Mouse (Mus musculus) liver, embryonic 15.5 days (tissue): ENCODE measurements around the gene Grin1. TPM values are rescaled to one million over a fixed set of nuclear protein-coding genes. Genes with fewer than 3 reads are reported as not detected.

ENCODE experiments used
- ATAC-seq: fragments of 200-750 bp; cut with Nextera tagmentation; 2 replicates; pipeline ENCODE4 v1.8.0; 2017; ENCODE audit warnings: moderate number of reproducible peaks, mild to moderate bottlenecking, moderate library complexity; ENCODE audit not compliant: insufficient read depth
- H3K27ac ChIP-seq: fragments of 300-500 bp; sonication (generic); replicated peaks from 2 replicates; pipeline ENCODE4 v1.5.1; 2015; ENCODE audit warnings: mild to moderate bottlenecking, inconsistent platforms
- H3K27me3 ChIP-seq: fragments of 300-500 bp; sonication (generic); 2 replicates; pipeline ENCODE4 v1.6.1; 2015; ENCODE audit warnings: mild to moderate bottlenecking, inconsistent platforms
- H3K36me3 ChIP-seq: fragments of 300-500 bp; sonication (generic); replicated peaks from 2 replicates; pipeline ENCODE4 v1.6.1; 2015; ENCODE audit warnings: moderate library complexity, mild to moderate bottlenecking, inconsistent platforms
- H3K4me1 ChIP-seq: fragments of 300-500 bp; sonication (generic); replicated peaks from 2 replicates; pipeline ENCODE4 v1.6.1; 2015; ENCODE audit warnings: inconsistent platforms
- H3K4me2 ChIP-seq: fragments of 300-500 bp; sonication (generic); 2 replicates; pipeline ENCODE4 v1.6.1; 2015; ENCODE audit warnings: moderate library complexity, mild to moderate bottlenecking, inconsistent platforms
- H3K4me3 ChIP-seq: fragments of 300-500 bp; sonication (generic); replicated peaks from 2 replicates; pipeline ENCODE4 v1.5.1; 2015; ENCODE audit warnings: mild to moderate bottlenecking, inconsistent platforms
- H3K9ac ChIP-seq: fragments of 300-500 bp; sonication (generic); 2 replicates; pipeline ENCODE4 v1.6.1; 2015; ENCODE audit warnings: moderate library complexity, mild to moderate bottlenecking, inconsistent platforms
- H3K9me3 ChIP-seq: fragments of 300-500 bp; sonication (generic); replicated peaks from 2 replicates; pipeline ENCODE4 v1.6.1; 2016; ENCODE audit warnings: inconsistent platforms
- WGBS: fragments of 180-500 bp; shearing (Covaris S2); methylation state at CpG from one replicate; pipeline ENCODE4 v1.1.7; 2015; ENCODE audit warnings: mixed read lengths; ENCODE audit not compliant: insufficient replicate concordance; 5-methylcytosine and 5-hydroxymethylcytosine counted together
- polyA plus RNA-seq: library from polyadenylated mRNA; unstranded; fragments of >200 nt; fragmentation: Nextera tagmentation; extraction: Ambion mirVana; gene quantifications from 2 replicates; pipeline ENCODE4 v1.2.1, GENCODE M21; 2015

The Grin1 gene
- polyA plus RNA-seq, 1 experiment from 2014 or later, result not detected

- Histone ChIP-seq H3K27me3 (no peaks in the 10 kb centered on the region), H3K9ac (no peak overlapping the region), H3K9me3 (no peaks in the 10 kb centered on the region), H3K36me3 (peaks cover 83% of the 10 kb centered on the region), H3K27ac (no peak overlapping the region), H3K4me3 (no peak overlapping the region), H3K4me1 (no peaks in the 10 kb centered on the region), H3K4me2 (no peak overlapping the region)
- ATAC-seq, result no peak
- WGBS, result 80% methylated on average over 4 of the region's 4 CpGs
Observed at GRCm38 (mm10) chr2:25349499-25349898, 30.5 kb upstream of the Grin1 start.

DNA sequence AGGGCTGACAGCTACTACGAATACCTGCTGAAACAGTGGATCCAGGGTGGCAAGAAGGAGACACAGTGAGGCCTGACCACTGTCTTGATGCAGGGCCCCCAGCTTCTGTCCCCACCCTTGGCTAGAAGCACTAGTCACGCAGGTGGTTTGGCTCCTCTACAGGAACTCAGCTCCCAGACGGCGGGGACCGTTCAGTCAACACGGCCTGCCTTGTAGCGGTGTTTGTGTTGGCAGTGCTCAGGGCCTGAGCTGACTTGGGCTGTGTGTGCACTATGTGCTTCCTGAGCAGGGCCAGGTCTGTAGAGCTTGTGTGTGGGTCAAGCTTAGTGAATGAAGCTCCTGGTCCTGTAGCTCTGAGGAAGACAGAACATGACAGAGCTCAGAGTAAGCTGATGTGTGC lies 29.2 kb upstream of the Grin1 start:
- no peak for ATAC-seq
- Histone ChIP-seq H3K9me3 (no peaks in the 10 kb centered on the region), H3K27ac (no peak overlapping the region), H3K36me3 (peaks cover 97% of the 10 kb centered on the region), H3K9ac (no peak overlapping the region), H3K4me2 (no peak overlapping the region), H3K27me3 (no peaks in the 10 kb centered on the region), H3K4me3 (no peak overlapping the region), H3K4me1 (no peaks in the 10 kb centered on the region)
- 87% methylated on average over 7 of the region's 7 CpGs for WGBS

GRCm38 (mm10) chr2:25338303-25338702 lies 19.3 kb upstream of the Grin1 start:
- Histone ChIP-seq H3K9me3 (no peaks in the 10 kb centered on the region), H3K4me3 (no peak overlapping the region), H3K27ac (no peak overlapping the region), H3K27me3 (no peaks in the 10 kb centered on the region), H3K9ac (no peak overlapping the region), H3K36me3 (peaks cover 85% of the 10 kb centered on the region), H3K4me2 (no peak overlapping the region), H3K4me1 (peaks cover 17% of the 10 kb centered on the region)
- WGBS, result 81% methylated on average over 6 of the region's 6 CpGs
- no peak for ATAC-seq

GRCm38 (mm10) chr2:25333569-25333968 lies 14.6 kb upstream of the Grin1 start:
- ATAC-seq, result no peak
- H3K4me2 ChIP-seq, result peak overlapping the region; percentile 92
- peak overlapping the region; percentile 95 for H3K4me3 ChIP-seq
- WGBS, result 67% methylated on average over 2 of the region's 2 CpGs
- no peaks in the 10 kb centered on the region for H3K9me3 ChIP-seq
- H3K9ac ChIP-seq, result peak overlapping the region; percentile 94
- no peaks in the 10 kb centered on the region for H3K27me3 ChIP-seq
- H3K27ac ChIP-seq, result 0 out of 2 replicates have a peak overlapping the region, but pooled peaks have one; percentile 80
- peaks cover 46% of the 10 kb centered on the region for H3K36me3 ChIP-seq
- peaks cover 34% of the 10 kb centered on the region for H3K4me1 ChIP-seq

- WGBS, result under 1% methylated on average over 78 of the region's 78 CpGs
- Histone ChIP-seq H3K36me3 (peaks cover 36% of the 10 kb centered on the region), H3K9me3 (no peaks in the 10 kb centered on the region), H3K4me1 (peaks cover 34% of the 10 kb centered on the region), H3K27me3 (no peaks in the 10 kb centered on the region), H3K9ac (peak within 1 kb of the TSS; percentile 94), H3K4me3 (peak within 1 kb of the TSS; percentile 95), H3K27ac (peak within 1 kb of the TSS; percentile 90), H3K4me2 (peak within 1 kb of the TSS; percentile 92)
- peak; percentile 97 for ATAC-seq
Observed at GRCm38 (mm10) chr2:25332286-25333160, 13.5 kb upstream of the Grin1 start, which contains the start of gene Man1b1. Man1b1 (plus strand) TSS chr2:25332338.

GRCm38 (mm10) chr2:25331470-25331869 lies 12.5 kb upstream of the Grin1 start:
- H3K4me1 ChIP-seq, result peaks cover 34% of the 10 kb centered on the region
- H3K27me3 ChIP-seq, result no peaks in the 10 kb centered on the region
- WGBS, result 42% methylated on average over 9 of the region's 9 CpGs
- ATAC-seq, result no peak
- H3K4me3 ChIP-seq, result peak overlapping the region; percentile 95
- H3K9me3 ChIP-seq, result no peaks in the 10 kb centered on the region
- peaks cover 25% of the 10 kb centered on the region for H3K36me3 ChIP-seq
- H3K27ac ChIP-seq, result peak overlapping the region; percentile 90; the same call in 1 of the 2 replicates
- H3K4me2 ChIP-seq, result peak overlapping the region; percentile 92
- peak overlapping the region; percentile 94 for H3K9ac ChIP-seq

GRCm38 (mm10) chr2:25328440-25328839 lies 9.5 kb upstream of the Grin1 start:
- Histone ChIP-seq H3K9ac (no peak overlapping the region), H3K27me3 (no peaks in the 10 kb centered on the region), H3K36me3 (no peaks in the 10 kb centered on the region), H3K4me2 (no peak overlapping the region), H3K9me3 (no peaks in the 10 kb centered on the region), H3K4me3 (no peak overlapping the region), H3K27ac (no peak overlapping the region), H3K4me1 (peaks cover 19% of the 10 kb centered on the region)
- 34% methylated on average over 7 of the region's 7 CpGs for WGBS
- ATAC-seq, result no peak

DNA sequence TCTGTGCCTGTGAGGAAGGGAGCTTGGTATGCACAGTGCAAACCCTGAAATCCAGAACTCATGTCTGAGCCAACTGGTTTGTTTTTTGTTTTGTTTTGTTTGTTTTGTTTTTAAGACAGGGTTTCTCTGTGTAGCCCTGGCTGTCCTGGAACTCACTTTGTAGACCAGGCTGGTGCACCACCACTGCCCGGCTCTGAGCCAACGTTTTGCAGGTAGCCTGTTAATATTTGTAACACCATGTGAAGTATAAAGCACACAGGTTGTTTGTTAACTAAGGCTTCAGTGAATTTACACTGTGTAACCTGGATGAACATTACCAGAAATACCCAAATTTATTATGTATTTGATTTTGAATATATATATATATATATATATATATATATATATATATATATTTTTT lies 7.0 kb upstream of the Grin1 start:
- WGBS, result 46% methylated on average over 2 of the region's 2 CpGs
- Histone ChIP-seq H3K4me1 (peaks cover under 1% of the 10 kb centered on the region), H3K27me3 (peaks cover 15% of the 10 kb centered on the region; the same call in 1 of the 2 replicates), H3K36me3 (no peaks in the 10 kb centered on the region), H3K9ac (no peak overlapping the region), H3K4me3 (no peak overlapping the region), H3K4me2 (no peak overlapping the region), H3K9me3 (no peaks in the 10 kb centered on the region), H3K27ac (no peak overlapping the region)
- no peak for ATAC-seq

DNA sequence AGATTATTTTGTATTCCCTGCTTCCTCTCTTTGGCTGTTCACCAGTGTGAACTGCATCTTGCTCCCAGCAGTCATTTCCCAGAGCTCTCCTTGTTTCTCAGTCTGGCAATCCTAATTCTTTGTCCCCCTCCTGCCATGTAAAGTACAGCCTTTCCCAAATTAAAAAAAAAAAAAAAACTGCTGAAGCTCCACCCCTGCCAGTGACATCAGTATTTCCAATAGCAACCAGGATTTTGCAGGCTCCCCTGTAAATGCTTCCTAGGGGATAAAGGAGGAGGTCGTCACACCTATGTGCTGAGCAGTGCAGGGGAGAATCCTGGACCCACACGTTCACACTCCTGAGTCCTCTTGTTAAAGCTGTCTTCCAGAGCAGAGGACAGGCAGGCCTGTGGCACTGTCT lies 1.1 kb upstream of the Grin1 start:
- no peaks in the 10 kb centered on the region for H3K36me3 ChIP-seq
- H3K4me3 ChIP-seq, result no peak overlapping the region
- no peak overlapping the region for H3K9ac ChIP-seq
- H3K4me2 ChIP-seq, result no peak overlapping the region
- peaks cover 72% of the 10 kb centered on the region for H3K27me3 ChIP-seq
- no peak for ATAC-seq
- H3K27ac ChIP-seq, result no peak overlapping the region
- WGBS, result 18% methylated on average over 2 of the region's 2 CpGs
- H3K4me1 ChIP-seq, result peaks cover 8% of the 10 kb centered on the region
- H3K9me3 ChIP-seq, result no peaks in the 10 kb centered on the region

GRCm38 (mm10) chr2:25318119-25318966 lies 644 bp downstream of the Grin1 start:
- Histone ChIP-seq H3K4me3 (peak overlapping the region; percentile 25; the same call in 1 of the 2 replicates), H3K27ac (no peak overlapping the region), H3K4me1 (peaks cover 8% of the 10 kb centered on the region), H3K36me3 (no peaks in the 10 kb centered on the region), H3K9me3 (no peaks in the 10 kb centered on the region), H3K9ac (no peak overlapping the region), H3K27me3 (peaks cover 89% of the 10 kb centered on the region), H3K4me2 (peak overlapping the region; percentile 49)
- WGBS, result 4% methylated on average over 31 of the region's 31 CpGs
- ATAC-seq, result no peak

DNA sequence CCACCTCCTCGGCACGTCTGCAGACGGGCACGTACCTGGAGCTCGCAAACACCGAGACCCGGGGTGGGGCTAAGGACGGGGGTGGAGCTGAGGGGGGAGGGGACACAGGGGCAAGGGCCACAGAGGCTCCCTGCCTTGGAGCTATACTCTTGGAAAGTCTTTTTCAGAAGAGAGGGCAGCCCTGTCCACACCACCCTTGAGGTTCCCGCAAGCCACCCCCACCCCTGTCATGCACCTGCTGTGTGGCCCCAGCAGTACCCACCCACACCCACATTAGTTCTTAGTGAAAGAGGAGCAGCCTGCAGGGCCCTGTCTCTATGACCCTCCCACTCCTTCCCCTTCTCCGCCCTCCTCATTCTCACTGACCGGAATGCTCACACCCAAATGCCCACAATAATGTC lies 7.5 kb downstream of the Grin1 start:
- no peak overlapping the region for H3K9ac ChIP-seq
- 3% methylated on average over 11 of the region's 11 CpGs for WGBS
- H3K9me3 ChIP-seq, result no peaks in the 10 kb centered on the region
- no peak for ATAC-seq
- no peaks in the 10 kb centered on the region for H3K36me3 ChIP-seq
- H3K4me3 ChIP-seq, result no peak overlapping the region
- H3K27ac ChIP-seq, result no peak overlapping the region
- no peak overlapping the region; the same call in 1 of the 2 replicates for H3K4me2 ChIP-seq
- no peaks in the 10 kb centered on the region for H3K4me1 ChIP-seq
- peaks cover 98% of the 10 kb centered on the region for H3K27me3 ChIP-seq
